Mouse (Mus musculus) cerebellum, postnatal 10 days (tissue): ENCODE measurements around the gene Itpr3.
A peak's percentile ranks its signal among the peaks of the same experiment; 100 is the strongest.

ENCODE experiments used
- DNase-seq, 2 experiments: peaks; one replicate each; pipeline ENCODE4 v3.0.0; 2021; ENCODE audit warnings: mixed read lengths in 2 of 2

Gene Itpr3

GRCm38 (mm10) chr17:27121781-27122180 lies 64.7 kb downstream of the Itpr3 start:
- DNase-seq, result no peak

DNA sequence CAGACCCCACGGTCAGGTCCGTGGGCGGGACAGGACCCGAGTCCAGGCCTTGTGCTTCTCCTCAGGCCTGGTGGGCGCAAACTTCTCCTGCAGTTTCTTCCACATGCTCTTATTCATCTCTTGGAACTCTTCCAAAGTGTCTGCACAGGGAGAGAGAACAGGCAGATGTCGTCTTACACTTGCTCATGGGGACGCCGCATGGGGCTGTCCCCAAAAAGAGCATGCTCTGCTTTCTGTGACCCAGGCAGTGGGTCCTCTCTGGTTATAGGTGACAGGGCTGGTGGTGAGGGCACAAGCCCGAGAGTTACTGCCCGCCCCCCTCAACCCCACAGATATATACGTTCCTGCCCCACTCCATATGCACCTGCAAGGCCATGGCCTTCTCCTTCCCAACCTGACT lies 65.6 kb downstream of the Itpr3 start:
- DNase-seq, result no peak

GRCm38 (mm10) chr17:27123103-27123502 lies 66.0 kb downstream of the Itpr3 start:
- no peak for DNase-seq

- DNase-seq, result no peak
Observed at GRCm38 (mm10) chr17:27123813-27124375, 66.8 kb downstream of the Itpr3 start.

GRCm38 (mm10) chr17:27125185-27125584 lies 68.1 kb downstream of the Itpr3 start:
- DNase-seq, result peak; percentile 86 to 91

GRCm38 (mm10) chr17:27125669-27126202 lies 68.6 kb downstream of the Itpr3 start:
- no peak for DNase-seq

DNA sequence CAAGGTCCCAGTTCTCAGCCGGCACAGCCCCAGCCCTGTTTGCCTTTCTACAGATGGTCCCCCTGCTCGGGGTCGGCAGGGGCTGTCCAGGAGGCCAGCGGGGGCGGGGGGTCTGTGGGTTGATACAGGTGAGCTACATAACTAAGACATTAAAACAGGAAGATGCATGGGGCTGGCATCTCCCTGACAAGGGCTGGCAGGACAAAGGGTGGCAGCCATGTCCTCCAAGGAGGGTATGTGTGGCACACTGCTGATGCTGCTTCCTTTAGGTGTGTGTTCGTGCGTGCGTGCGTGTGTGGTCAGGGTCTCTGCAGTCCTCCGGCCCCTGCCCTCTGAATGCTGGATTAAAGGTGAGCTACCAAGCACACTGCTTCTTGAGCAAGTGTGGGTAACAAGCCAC lies 69.9 kb downstream of the Itpr3 start:
- no peak for DNase-seq

DNA sequence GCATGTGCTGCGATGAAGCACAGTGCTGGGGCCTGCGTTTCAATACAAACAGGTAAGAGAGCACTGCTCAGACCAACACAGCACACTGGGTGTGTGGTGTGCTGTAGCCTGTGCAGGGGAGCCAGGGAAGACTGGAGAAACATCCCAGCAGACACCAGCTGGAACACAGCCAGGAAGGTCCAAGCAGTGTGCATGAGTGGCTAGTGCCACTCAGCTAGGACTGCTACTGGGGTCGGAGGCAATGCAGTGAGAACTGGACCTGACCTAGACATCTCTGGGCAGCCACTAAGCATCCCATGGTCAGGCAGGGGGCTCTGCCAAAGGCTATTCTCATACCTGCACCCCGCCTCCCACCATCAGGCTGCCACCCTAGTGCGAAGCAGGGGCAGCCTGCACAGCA lies 71.1 kb downstream of the Itpr3 start:
- DNase-seq, result peak in 1 of 2 experiments; percentile 53

DNA sequence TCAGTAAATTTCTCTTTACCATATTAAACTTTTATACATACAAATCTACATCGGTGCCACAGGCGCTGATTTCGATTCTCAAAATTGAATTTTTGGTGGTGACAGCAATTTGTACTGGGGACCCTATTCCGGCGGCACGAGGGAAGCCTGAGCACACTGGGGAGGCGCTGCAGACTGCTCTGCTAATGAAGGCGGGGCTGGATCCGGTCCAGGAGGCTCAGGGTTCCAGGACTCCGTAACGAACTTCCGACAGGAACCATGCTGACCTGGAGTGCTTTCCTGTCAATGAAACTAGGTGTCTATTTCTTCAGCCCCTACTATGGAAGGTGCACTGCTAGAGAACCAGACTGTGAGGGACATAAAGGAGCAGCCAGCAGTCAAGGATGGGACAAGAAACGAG lies 72.2 kb downstream of the Itpr3 start:
- peak; percentile 64 to 66 for DNase-seq

GRCm38 (mm10) chr17:27129819-27130218 lies 72.7 kb downstream of the Itpr3 start:
- DNase-seq, result no peak

DNA sequence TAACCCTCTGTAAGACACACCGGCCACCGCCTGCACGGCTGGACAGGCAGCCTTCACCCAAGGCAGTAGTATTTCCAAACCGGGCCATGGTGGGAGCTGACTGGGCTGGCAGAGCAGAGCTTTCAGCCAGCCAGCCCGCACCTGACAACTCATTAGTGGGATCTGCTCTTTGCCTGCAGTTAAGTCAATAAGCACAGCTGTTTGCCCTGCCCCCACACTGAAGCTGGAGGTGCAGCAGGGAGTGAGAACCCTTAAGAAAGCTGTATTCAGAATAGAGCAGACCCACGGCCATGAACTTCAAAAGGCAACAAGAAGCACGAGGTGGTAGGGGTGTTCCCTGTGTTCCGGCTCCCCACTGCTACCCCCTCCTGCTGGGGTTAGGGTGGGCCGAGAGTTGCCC lies 73.1 kb downstream of the Itpr3 start:
- no peak for DNase-seq

DNA sequence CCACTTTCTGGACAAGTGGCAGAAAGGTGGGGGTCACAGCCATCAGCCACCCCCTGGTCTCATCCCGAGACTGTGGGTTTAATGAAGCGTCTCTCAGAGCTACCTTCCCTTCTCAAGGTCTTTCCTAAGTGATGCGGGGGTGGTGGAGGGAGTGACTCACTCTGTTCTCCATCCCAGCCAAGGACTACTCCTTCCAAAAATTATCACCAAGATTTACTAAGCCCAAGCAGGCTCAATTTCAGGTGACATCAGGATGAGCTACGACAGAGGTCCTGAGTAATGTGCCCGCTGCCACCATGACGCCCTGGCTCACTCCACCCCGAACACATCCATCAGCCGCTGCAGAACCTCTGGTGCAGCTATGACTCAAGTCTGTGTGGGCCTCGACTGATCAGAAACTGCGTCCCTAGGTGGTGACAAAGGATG lies 74.1 kb downstream of the Itpr3 start:
- DNase-seq, result no peak

GRCm38 (mm10) chr17:27132238-27132637 lies 75.1 kb downstream of the Itpr3 start:
- no peak for DNase-seq

- peak; percentile 99 for DNase-seq
Observed at GRCm38 (mm10) chr17:27133551-27134141, 76.5 kb downstream of the Itpr3 start, which contains the start of gene Uqcc2. TSS of gene Uqcc2 (minus strand) at chr17:27133916.

- DNase-seq, result no peak
Observed at GRCm38 (mm10) chr17:27134187-27134586, 77.1 kb downstream of the Itpr3 start.

GRCm38 (mm10) chr17:27134715-27135114 lies 77.6 kb downstream of the Itpr3 start:
- no peak for DNase-seq

DNA sequence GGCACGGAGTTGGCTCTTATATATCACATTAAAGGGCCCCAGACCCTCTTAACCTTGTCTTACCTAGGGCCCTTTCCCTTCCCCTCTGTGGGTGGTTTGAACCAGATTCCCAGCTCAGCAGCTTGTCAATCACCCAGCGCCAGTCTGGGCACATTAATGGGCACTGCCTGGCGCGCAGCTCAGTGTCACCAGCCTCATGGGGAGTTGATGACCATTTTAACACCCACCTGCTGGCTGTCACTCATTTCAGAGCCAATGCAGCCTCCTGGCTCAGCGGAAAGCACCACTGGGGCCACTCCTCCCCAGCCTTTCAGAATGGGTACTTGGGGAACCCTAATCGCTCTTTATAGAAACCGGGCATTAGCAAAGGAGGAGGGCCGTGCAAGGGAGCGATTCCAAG lies 81.3 kb downstream of the Itpr3 start:
- no peak for DNase-seq

DNA sequence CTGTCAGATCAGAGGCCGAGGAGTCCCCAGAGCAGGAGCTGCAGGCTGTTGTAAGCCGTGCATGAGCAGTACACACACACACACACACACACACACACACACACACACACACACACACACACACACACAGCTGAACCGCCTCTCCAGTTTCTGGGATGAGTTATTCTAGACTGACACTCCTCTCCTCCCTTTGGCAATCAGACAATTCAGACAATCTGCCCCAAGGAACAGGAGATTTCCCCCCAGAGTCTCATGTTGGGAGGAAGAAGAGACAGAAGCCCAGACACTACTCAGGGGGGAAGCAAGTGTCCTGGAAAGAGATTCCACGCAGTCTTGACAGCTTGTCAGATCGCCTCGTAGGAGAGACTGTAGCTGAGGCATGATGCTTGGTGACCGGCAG lies 82.2 kb downstream of the Itpr3 start:
- peak in 1 of 2 experiments; percentile 48 for DNase-seq

GRCm38 (mm10) chr17:27140262-27140661 lies 83.2 kb downstream of the Itpr3 start:
- DNase-seq, result no peak

DNA sequence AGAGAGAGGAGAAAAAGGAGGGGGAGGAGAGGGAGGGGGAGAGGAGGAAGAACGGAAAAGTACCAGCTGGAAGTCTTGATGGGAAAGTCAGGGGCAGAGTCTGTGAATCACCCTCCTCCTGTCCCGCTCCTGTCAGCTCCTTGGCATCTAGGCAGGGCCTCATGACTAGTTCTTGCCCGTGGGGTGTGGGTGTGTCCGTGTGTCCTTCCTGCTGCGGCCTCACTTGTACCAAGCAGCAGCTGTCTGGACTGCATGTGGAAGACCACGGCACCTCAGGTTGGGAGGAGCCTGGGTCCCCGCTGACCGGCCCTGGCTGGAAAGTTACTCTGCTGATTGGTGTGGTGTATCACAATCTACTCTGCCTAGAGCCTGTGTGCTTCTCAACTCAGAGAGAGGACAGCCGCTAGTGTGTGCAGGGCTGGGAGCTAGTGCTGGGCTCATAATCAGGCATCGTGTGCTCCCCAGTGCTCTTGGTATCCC lies 84.9 kb downstream of the Itpr3 start:
- DNase-seq, result no peak

- DNase-seq, result no peak
Observed at GRCm38 (mm10) chr17:27144152-27144551, 87.0 kb downstream of the Itpr3 start.

- no peak for DNase-seq
Observed at GRCm38 (mm10) chr17:27146323-27146923, 89.3 kb downstream of the Itpr3 start.

DNA sequence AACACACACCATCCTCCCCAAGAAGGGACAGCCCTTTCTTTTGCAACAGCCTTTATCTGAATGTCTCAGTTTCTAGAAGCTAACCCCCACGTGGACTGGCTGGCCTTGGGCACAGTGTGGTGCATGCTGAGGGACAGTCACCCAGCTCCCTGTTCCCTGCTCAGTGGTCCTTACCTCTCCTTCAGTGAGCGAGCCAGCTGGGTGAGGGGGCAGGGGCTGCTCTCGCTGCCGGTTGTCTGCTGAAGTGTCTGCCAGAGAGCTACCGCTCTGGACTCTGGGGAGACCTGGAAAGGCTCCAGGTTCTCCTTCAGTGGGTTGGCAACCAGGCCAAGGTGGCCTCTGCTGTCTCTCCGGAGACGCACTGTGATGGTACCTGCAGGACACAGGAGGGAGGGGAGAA lies 93.8 kb downstream of the Itpr3 start:
- DNase-seq, result peak; percentile 51 to 59

GRCm38 (mm10) chr17:27151411-27151810 lies 94.3 kb downstream of the Itpr3 start:
- DNase-seq, result peak in 1 of 2 experiments; percentile 66
